Mouse (Mus musculus) hindbrain, embryonic 11.5 days (tissue): Measurements from ENCODE around the gene C2cd4c. TPM values are rescaled to one million over a fixed set of nuclear protein-coding genes. Genes with fewer than 3 reads are reported as not detected.

Experiments used
- ATAC-seq: fragments of 200-750 bp; cut with Nextera tagmentation; 2 replicates; pipeline ENCODE4 v1.8.0; 2017; ENCODE audit warnings: mild to moderate bottlenecking, moderate TSS enrichment, moderate library complexity; ENCODE audit not compliant: low FRiP score
- DNase-seq: peaks from one replicate; pipeline ENCODE4 v3.0.0-alpha.2; 2015; ENCODE audit warnings: low spot score
- H3K27ac ChIP-seq: fragments of 300-500 bp; sonication (generic); 2 replicates; pipeline ENCODE4 v1.5.1; 2014; ENCODE audit warnings: mild to moderate bottlenecking, low read depth, low read length
- H3K27me3 ChIP-seq: fragments of 300-500 bp; sonication (generic); 2 replicates; pipeline ENCODE4 v1.6.1; 2014; ENCODE audit warnings: mild to moderate bottlenecking, low read length, moderate library complexity, mixed read lengths; ENCODE audit not compliant: control insufficient read depth, insufficient read depth
- H3K36me3 ChIP-seq: fragments of 300-500 bp; sonication (generic); 2 replicates; pipeline ENCODE4 v1.6.1; 2014; ENCODE audit warnings: mild to moderate bottlenecking, low read length, moderate library complexity, mixed read lengths; ENCODE audit not compliant: control insufficient read depth, insufficient read depth
- H3K4me1 ChIP-seq: fragments of 300-500 bp; sonication (generic); replicated peaks from 2 replicates; pipeline ENCODE4 v1.6.1; 2014; ENCODE audit warnings: low read length, mixed read lengths; ENCODE audit not compliant: control insufficient read depth, insufficient read depth
- H3K4me2 ChIP-seq: fragments of 300-500 bp; sonication (generic); replicated peaks from 2 replicates; pipeline ENCODE4 v1.6.1; 2014; ENCODE audit warnings: mild to moderate bottlenecking, low read depth, low read length
- H3K4me3 ChIP-seq: fragments of 300-500 bp; sonication (generic); 2 replicates; pipeline ENCODE4 v1.5.1; 2014; ENCODE audit warnings: low read depth, low read length
- H3K9ac ChIP-seq: fragments of 300-500 bp; sonication (generic); 2 replicates; pipeline ENCODE4 v1.6.1; 2014; ENCODE audit warnings: low read depth, low read length
- H3K9me3 ChIP-seq: fragments of 300-500 bp; sonication (generic); 2 replicates; pipeline ENCODE4 v1.6.1; 2016; ENCODE audit warnings: low read length; ENCODE audit not compliant: control insufficient read depth
- WGBS: fragments of 180-500 bp; shearing (Covaris S2); extraction: QIAGEN DNeasy Blood & Tissue Kit; methylation state at CpG from one replicate; pipeline ENCODE4 v1.1.7; 2014; 5-methylcytosine and 5-hydroxymethylcytosine counted together
- polyA plus RNA-seq: library from polyadenylated mRNA; unstranded; fragments of >200 nt; fragmentation: Nextera tagmentation; extraction: Ambion mirVana; gene quantifications from 2 replicates; pipeline ENCODE4 v1.2.1, GENCODE M21; 2014

C2cd4c gene
- polyA plus RNA-seq, 1 experiment from 2014 or later, result 0.19 TPM

DNA sequence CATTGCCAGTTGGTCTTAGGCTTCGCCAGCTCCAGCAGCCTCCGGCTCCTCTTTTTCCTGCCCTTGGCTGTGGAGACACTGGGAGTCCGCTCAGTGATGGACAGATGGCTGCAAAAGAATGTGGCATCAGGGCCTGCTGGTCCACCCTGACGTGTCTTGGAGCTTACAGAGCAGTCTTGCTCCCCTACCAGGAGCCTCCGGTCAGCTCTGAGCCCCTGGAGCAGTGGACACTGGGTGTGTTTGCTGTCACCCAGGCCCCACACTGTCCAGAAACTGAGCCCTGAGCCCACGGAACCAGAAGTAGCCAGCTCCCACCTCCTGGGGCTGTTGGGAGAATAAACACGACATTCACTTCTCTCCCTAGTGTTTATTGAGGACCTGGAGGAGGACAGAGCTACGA is 27.6 kb downstream of the C2cd4c start:
- H3K4me3 ChIP-seq, result no peak overlapping the region
- no peaks in the 10 kb centered on the region for H3K9me3 ChIP-seq
- no peak overlapping the region for H3K4me2 ChIP-seq
- whole genome bisulfite sequencing, result 74% methylated on average over 8 of the region's 8 CpGs
- no peaks in the 10 kb centered on the region for H3K4me1 ChIP-seq
- no peak overlapping the region for H3K9ac ChIP-seq
- no peak overlapping the region for H3K27ac ChIP-seq
- H3K36me3 ChIP-seq, result no peaks in the 10 kb centered on the region
- DNase-seq (no peak), ATAC-seq (no peak)
- H3K27me3 ChIP-seq, result no peaks in the 10 kb centered on the region

DNA sequence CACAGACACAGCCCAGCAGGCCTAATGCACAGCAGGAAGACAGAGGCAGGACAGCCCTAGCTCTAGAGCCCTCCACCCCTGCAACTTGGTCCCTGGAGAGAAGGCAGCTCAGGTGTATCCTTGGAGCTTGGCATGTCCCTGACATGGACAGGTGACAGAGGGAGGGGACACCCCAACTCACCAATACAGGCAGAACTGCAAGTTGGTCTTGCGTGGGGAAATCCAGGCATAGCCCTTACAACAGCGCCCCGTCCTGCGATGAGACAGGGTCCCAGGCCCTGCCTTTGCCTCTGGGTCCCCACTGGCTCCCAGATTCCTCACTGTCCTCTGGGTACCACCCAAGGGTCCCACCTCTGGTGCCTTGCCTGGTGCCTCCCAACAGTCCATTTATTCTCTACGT is 28.1 kb downstream of the C2cd4c start:
- no peaks in the 10 kb centered on the region for H3K9me3 ChIP-seq
- H3K9ac ChIP-seq, result no peak overlapping the region
- no peaks in the 10 kb centered on the region for H3K4me1 ChIP-seq
- no peak overlapping the region for H3K4me2 ChIP-seq
- H3K36me3 ChIP-seq, result no peaks in the 10 kb centered on the region
- 99% methylated on average over 5 of the region's 5 CpGs for WGBS
- no peak for ATAC-seq
- DNase-seq, result no peak
- no peaks in the 10 kb centered on the region for H3K27me3 ChIP-seq
- H3K27ac ChIP-seq, result no peak overlapping the region
- H3K4me3 ChIP-seq, result no peak overlapping the region

DNA sequence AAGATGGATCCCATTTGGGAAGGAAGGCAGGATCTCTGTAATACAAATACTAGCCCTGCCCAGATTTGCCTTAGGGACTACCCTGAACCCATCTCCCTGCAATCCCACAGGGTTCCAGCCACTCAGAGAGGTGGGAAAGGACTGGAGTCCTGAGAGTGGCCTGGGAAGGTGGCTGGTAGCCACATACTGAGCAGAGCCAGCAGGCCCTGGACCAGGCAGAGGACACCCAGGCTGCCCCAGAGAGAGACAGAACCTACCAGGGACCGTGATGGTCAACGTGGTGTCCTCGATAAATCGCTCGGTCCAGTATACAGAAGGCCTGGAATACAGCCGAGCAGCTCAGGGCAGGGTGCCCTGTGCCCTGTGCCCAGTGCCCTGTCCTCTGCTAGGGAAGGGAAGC is 28.7 kb downstream of the C2cd4c start:
- Histone ChIP-seq H3K27ac (no peak overlapping the region), H3K9ac (no peak overlapping the region), H3K4me1 (no peaks in the 10 kb centered on the region), H3K9me3 (no peaks in the 10 kb centered on the region), H3K27me3 (0 out of 2 replicates have a peak, but pooled peaks cover 2% of the 10 kb centered on the region), H3K4me2 (no peak overlapping the region), H3K36me3 (no peaks in the 10 kb centered on the region), H3K4me3 (no peak overlapping the region)
- DNase-seq, result no peak
- WGBS, result 89% methylated on average over 6 of the region's 6 CpGs
- ATAC-seq, result no peak

DNA sequence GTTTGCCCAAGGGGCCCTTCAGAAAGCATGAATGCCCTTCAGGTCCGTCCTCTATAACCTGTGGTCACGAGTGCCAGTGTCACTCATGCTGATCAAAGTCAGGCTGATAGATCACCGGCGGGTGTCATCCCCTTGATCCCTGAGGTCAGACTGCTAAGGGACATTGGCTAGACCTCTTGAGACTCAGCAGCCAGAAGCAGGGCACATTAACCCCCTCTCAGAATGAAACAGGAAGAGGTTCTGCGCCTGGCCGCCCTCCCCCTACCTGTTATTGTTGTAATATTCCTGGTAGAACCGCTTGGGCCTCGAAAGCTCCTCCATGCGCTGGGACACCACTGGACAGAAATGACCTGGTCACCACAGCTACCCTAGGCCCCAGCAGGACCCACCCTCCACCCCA is 29.4 kb downstream of the C2cd4c start:
- Histone ChIP-seq H3K36me3 (no peaks in the 10 kb centered on the region), H3K9me3 (no peaks in the 10 kb centered on the region), H3K4me1 (no peaks in the 10 kb centered on the region), H3K4me2 (no peak overlapping the region), H3K27ac (no peak overlapping the region), H3K9ac (no peak overlapping the region), H3K27me3 (0 out of 2 replicates have a peak, but pooled peaks cover 2% of the 10 kb centered on the region), H3K4me3 (no peak overlapping the region)
- DNase-seq (no peak), ATAC-seq (no peak)
- WGBS, result 80% methylated on average over 9 of the region's 9 CpGs

DNA sequence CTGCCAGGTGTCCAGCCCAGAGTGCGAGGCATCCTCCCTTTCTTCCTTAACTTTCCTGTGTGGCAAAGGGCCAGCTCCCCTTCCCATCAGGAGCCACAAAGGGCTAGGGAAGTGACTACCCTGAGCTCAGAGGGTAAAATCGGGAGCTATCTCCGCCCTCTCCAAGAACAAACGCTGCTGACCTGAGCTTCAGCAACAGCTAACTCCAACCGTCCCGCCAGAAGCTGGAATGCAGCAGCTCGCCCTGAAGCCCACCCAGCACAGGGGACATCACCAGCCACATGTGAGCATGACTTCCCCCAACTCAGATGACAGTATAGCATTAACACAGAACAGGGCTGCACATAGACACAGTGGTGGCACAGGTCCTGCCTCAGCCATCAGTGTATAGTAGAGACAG is 29.8 kb downstream of the C2cd4c start:
- Histone ChIP-seq H3K4me2 (no peak overlapping the region), H3K9ac (no peak overlapping the region), H3K9me3 (no peaks in the 10 kb centered on the region), H3K4me1 (no peaks in the 10 kb centered on the region), H3K27ac (no peak overlapping the region), H3K4me3 (no peak overlapping the region), H3K36me3 (no peaks in the 10 kb centered on the region), H3K27me3 (0 out of 2 replicates have a peak, but pooled peaks cover 2% of the 10 kb centered on the region)
- WGBS, result 69% methylated on average over 7 of the region's 7 CpGs
- ATAC-seq (no peak), DNase-seq (no peak)

DNA sequence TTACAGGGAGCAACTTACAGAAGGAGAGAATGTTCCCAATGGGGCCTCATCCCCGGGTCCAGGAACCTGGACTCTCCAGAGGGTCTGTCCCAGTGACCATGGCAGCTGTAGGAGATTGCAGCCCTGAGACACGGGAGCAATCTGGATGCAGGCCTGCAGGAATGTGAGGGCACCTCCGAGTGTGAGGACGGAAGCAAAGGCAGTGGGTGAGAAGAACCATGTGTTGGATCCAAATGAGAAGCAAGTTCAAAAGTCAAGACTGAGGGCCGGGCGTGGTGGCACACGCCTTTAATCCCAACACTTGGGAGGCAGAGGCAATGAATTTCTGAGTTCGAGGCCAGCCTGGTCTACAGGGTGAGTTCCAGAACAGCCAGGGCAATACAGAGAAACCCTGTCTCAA is 32.3 kb downstream of the C2cd4c start:
- Histone ChIP-seq H3K9ac (no peak overlapping the region), H3K36me3 (no peaks in the 10 kb centered on the region), H3K27me3 (0 out of 2 replicates have a peak, but pooled peaks cover 2% of the 10 kb centered on the region), H3K4me3 (no peak overlapping the region), H3K4me1 (no peaks in the 10 kb centered on the region), H3K27ac (no peak overlapping the region), H3K4me2 (no peak overlapping the region), H3K9me3 (no peaks in the 10 kb centered on the region)
- ATAC-seq, result no peak
- DNase-seq, result no peak
- WGBS, result 83% methylated on average over 8 of the region's 8 CpGs

DNA sequence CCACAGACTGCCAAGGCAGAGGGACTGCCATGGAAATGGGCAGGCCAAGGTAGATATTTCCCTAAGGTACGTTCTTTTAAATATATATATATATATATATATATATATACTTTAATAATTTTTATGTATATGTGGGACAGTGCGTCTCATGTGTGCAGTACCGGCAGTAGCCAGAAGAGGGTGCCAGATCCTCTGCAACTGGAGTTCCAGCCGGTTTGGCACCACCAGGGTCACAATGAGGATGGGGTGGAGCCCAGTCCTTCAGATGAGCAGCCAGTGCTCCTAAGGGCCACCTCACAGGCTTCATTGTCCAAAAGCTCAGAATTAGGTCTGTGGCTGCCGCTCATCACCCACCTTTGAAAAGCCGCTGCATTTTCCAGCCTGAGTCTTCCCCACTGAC is 33.0 kb downstream of the C2cd4c start:
- H3K4me1 ChIP-seq, result no peaks in the 10 kb centered on the region
- ATAC-seq (no peak), DNase-seq (peak; percentile 73)
- no peaks in the 10 kb centered on the region for H3K36me3 ChIP-seq
- 0 out of 2 replicates have a peak, but pooled peaks cover 2% of the 10 kb centered on the region for H3K27me3 ChIP-seq
- 38% methylated on average over 6 of the region's 6 CpGs for WGBS
- no peak overlapping the region for H3K4me2 ChIP-seq
- H3K4me3 ChIP-seq, result no peak overlapping the region
- no peak overlapping the region for H3K9ac ChIP-seq
- H3K9me3 ChIP-seq, result no peaks in the 10 kb centered on the region
- H3K27ac ChIP-seq, result no peak overlapping the region

DNA sequence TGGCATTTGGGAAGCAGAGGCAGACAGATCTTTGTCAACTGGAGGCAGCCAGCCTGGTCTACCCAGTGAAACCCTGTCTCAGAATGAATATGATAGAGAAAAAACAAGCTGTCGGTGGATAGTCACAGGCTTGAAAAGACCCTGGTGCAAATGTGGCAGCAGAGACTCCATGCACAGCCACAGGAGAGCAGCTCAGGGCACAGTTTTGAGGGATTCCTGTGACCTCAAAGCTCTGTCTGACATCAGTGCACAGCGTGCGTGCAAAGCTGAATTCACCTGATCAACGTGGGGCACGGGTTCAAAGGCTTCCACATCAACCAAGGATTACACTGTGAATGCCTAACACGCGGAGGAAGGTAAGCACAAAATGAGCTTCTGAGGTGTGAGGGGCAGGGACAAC is 33.5 kb downstream of the C2cd4c start:
- 64% methylated on average over 7 of the region's 7 CpGs for WGBS
- no peaks in the 10 kb centered on the region for H3K4me1 ChIP-seq
- ATAC-seq (no peak), DNase-seq (no peak)
- H3K9ac ChIP-seq, result no peak overlapping the region
- H3K27ac ChIP-seq, result no peak overlapping the region
- no peak overlapping the region for H3K4me2 ChIP-seq
- no peak overlapping the region for H3K4me3 ChIP-seq
- no peaks in the 10 kb centered on the region for H3K9me3 ChIP-seq
- H3K36me3 ChIP-seq, result no peaks in the 10 kb centered on the region
- 0 out of 2 replicates have a peak, but pooled peaks cover 2% of the 10 kb centered on the region for H3K27me3 ChIP-seq

DNA sequence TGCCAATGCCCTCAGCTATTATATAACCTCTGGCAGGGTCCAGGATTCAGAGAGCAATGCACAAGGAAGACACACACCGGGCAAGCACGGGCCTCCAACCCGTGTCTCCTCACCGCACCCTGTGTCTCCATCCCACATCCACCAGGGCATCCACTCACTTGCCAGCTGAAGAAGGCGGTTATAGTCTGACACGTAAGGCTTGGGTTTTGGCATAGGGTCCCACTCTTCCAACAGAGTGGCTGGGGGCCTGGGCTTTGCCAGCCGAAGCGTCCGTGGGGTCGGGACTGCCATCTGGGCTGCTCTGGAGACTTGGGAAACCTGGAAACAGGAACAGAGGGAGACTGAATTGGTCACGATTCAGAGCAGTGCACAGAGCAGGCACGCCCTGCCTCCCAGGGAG is 34.0 kb downstream of the C2cd4c start:
- Histone ChIP-seq H3K4me3 (no peak overlapping the region), H3K9me3 (no peaks in the 10 kb centered on the region), H3K4me2 (no peak overlapping the region), H3K4me1 (no peaks in the 10 kb centered on the region), H3K9ac (no peak overlapping the region), H3K36me3 (no peaks in the 10 kb centered on the region), H3K27me3 (0 out of 2 replicates have a peak, but pooled peaks cover 2% of the 10 kb centered on the region), H3K27ac (no peak overlapping the region)
- DNase-seq (no peak), ATAC-seq (no peak)
- 85% methylated on average over 12 of the region's 12 CpGs for WGBS
